Mouse (Mus musculus) CD8-positive naive resting alpha-beta T cell, adult 2 months (primary cell): ENCODE results near the gene March11.

Source experiments
- DNase-seq, 2 experiments: peaks; one replicate each; pipeline ENCODE4 v3.0.0; 2022; ENCODE audit warnings: low read depth in 2 of 2, low spot score in 2 of 2

The March11 gene

DNA sequence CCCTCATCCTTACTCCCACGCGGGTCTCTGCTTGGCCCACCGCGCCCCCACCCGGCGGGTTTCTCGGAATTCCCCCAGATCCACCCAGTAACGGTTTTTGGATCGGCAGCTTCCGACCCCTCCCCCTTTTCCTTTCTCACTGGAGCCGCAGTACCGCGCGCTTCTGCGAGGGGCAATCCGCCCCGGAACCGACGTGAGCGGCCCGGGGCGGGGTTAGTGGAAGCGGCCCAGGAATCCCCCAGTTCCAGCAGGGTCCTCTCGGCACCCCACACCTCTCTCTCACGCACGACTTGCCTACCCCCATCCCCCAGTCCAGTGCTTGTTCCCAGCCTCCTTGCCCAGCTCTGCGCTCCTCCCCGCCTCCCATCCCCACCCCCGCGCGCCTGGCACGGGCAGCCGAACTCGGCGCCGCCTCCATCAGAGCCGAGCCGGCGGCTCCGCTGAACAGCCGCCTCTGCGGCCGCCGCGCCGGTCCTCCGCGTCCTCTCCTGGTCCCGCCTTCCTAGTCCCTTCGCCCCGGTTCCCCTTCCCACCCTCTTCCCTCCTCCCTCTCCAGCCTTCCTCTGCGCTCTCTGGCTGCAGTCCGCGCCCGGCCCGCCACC, at the start of gene March11:
Gene March11, plus strand, starts transcription at position 420 of the 602 bp plus-strand sequence.
- no peak for DNase-seq

GRCm38 (mm10) chr15:26262336-26262735, 46.5 kb upstream of the March11 start:
- DNase-seq, result no peak

DNA sequence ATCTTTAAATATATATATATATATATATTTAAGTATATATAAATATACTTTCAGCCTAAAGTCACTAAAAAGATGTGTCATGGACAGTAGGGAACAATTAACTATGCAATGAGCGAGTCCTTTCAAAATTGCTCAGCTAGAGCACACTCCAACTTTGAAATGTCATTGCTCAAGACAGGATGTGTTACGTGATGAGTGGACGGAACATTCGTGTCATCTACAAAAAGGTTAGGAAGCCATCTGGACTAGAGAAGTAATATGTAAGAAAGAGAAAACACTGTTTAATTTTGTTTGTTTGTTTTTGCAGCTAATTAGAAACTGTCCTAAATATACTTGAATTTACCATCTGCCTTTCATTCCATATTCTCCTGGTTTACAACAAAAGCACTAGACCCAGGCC, 39.3 kb upstream of the March11 start:
- no peak for DNase-seq

DNA sequence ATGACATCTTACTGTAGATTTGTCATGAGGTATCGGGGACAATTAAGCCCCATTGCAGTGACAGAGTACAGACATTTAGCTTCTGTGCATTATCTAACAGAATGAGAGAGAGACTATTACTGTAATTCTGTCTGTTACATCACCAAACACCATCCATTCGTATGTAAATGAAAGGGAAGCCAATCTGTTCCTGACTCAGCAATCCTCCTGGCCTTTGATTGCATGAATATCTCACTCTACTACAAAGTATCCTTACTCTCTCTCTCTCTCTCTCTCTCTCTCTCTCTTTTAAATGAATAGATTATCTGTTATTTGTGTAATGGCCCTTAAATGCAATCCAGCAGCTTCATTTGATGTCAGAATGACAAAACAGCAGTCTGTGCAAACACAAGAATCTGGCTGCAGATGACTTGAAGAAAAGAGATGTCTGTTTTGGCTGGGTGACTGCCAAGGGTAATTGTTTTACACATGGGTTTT, 32.8 kb upstream of the March11 start:
- DNase-seq, result no peak

- DNase-seq, result no peak
These were observed 32.2 kb upstream of the March11 start for GRCm38 (mm10) chr15:26276608-26277007.

DNA sequence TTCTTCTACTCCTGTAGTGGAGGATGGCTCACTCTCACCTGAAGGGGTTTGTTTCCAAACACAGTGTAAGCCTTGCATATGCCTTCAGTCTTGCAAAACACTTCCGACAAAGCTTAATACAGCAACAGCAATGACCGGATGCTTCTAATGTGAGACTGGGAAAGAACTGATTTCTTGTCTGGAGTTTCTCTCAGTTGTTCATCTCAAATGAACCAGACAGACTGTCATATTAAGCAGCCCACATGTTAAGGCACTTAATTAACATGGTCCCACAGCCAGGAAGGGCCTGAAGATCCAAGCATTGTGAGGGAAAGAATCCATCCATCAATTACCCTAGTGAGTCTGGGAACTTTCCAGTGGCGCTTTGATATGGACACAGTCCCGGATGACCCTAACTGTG, 17.0 kb upstream of the March11 start:
- no peak for DNase-seq

DNA sequence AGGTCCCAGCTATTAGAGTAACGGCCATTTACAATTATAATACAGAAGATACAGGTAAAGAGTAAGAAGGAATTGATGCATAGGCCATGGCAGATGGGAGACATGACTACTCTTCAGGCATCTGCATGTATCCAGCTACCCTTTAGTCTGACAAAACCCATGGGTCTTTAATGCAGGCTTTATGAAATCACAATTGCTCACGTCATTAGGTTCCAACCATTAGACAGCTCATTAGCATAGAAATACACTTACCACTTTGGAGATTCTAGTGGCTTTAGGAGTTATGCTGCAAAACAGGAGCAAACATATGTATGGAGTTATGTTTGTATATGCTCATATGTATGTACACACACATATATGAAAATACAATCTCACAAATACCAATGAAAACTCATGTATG, 16.0 kb upstream of the March11 start:
- no peak for DNase-seq

DNA sequence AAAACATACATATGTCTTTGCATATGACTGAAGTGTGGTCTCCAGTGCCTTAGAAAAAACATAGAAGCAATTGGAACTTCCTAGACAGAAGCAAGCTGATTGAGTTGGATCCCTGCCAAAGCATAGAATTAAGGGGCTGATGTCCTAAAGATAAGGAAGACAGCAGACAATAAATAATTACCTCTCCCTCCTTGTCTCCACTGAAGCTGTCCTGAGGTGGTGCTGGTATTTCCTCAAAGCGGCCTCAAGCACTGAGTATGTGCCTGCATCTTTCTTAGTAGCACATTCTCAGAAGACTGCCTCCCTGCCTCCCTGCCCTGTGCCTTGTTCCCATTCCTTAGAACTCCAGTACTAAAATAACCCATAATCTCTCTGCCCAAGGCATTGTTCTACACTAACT, 15.6 kb upstream of the March11 start:
- DNase-seq, result no peak

GRCm38 (mm10) chr15:26298668-26299067, 10.2 kb upstream of the March11 start:
- no peak for DNase-seq

DNA sequence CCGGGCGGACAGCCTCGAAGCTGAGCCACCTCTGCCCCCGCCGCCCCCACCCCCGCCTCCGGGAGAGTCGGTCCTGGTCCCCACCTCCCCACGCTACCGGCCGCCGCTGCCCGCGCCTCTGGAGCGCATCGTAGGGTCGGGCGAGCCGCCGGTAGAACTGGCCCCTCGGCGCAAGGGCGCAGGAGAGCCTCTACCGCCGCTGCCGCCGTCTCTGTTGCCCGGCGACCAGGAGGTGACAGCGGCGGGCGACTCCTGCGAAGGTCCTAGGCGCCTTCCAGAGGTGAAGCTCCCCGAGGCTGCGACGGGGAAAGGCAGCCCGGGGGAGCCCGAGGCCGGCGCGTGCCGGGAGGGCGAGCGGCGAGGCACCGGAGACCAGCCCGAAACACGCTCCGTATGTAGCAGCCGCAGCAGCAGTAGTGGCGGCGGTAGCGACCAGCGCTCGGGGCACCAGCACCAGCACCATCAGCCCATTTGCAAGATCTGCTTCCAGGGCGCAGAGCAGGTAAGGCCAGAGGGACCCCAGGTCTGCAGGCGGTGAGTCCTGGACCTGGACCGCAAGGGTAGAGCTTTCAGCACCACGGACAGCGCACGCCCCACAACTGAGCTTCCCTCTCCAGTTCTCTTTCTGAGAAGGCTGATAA, 563 bp downstream of the March11 start:
- no peak for DNase-seq

DNA sequence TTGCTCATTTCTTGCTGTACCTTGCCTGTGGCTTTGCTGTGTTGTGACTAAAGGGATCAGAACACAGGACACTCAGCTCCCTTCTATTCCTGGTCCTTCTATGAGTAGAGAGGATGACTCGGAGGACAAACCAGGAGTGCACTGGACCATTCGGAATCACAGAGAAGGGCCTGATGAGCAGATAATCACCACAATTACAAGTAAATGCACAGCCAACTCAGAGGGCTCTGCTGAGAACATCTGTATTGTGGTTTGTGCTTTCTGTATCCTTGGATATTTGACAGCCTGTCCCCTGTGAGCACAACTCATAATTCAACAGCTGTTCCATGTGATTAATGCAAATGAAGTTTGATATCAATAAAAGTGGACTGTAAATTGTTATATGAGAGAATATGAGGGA, 11.0 kb downstream of the March11 start:
- DNase-seq, result no peak

GRCm38 (mm10) chr15:26320402-26320801, 11.6 kb downstream of the March11 start:
- no peak for DNase-seq

GRCm38 (mm10) chr15:26322804-26323203, 14.0 kb downstream of the March11 start:
- no peak for DNase-seq

DNA sequence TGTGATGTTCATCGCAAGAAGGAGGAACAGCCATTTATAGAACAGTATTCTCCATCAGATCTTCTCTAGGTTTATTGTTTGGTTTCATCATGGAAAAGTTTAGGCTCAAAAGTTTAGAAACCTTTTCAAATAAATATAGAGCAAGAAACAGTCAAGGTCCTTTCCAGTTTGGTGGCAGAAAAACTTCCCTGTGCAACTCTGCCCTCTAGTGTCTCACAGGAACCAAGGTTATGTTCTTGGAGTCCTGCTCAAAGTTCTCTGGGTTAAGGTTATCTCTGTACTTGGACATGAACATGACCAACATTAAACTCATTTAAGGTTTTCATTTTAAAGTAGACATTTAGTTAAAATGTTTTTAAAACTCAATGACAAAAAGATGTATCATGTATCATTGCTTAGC, 18.3 kb downstream of the March11 start:
- DNase-seq, result no peak

- no peak for DNase-seq
These were observed 26.9 kb downstream of the March11 start for GRCm38 (mm10) chr15:26335791-26336190.

- DNase-seq, result no peak
These were observed 28.9 kb downstream of the March11 start for GRCm38 (mm10) chr15:26337775-26338174.

DNA sequence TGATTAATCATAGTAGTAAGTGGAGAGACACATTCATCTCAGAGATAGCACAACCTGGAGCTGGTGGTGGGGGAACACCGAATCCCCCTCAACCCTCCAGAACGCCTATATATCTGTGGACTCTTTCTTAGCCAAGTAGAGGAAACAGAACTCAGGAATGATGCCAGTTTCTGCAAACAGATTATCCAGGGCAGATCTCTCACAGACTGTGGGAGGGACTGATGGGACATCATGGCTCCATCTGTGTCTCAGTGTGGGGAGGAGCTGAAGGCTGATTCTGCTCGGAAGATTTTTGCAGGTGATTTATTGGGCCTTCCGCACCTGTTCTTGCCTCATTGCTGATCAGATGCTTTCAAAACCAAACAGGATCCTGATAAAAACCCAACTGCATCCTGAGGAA, 29.5 kb downstream of the March11 start:
- DNase-seq, result no peak

GRCm38 (mm10) chr15:26340490-26340889, 31.6 kb downstream of the March11 start:
- no peak for DNase-seq

GRCm38 (mm10) chr15:26340966-26341365, 32.1 kb downstream of the March11 start:
- no peak for DNase-seq

- DNase-seq, result no peak
These were observed 35.5 kb downstream of the March11 start for GRCm38 (mm10) chr15:26344329-26344728.

DNA sequence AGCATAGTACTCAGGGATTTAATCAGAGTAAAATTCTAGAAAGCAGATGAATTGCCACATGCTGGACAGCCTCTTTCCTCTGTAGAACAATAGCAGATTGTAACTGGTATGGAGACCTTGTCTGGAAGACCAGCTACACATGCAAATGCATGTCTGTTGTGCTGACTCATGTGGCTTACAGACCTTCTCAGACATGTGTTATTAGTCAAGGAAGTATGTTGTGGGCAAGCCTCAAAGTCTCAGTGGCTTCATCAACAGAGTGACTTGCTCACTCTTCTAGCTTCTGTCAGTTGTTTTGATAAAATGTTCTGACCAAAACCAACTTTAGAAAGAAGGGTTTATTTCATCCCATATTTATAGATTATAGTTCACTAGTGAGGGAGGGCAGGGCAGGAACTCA, 44.8 kb downstream of the March11 start:
- DNase-seq, result no peak

- no peak for DNase-seq
These were observed 56.5 kb downstream of the March11 start for GRCm38 (mm10) chr15:26365344-26365743.

- no peak for DNase-seq
These were observed 57.7 kb downstream of the March11 start for GRCm38 (mm10) chr15:26366511-26366910.
